21 mouse cellular contexts compared by ENCODE assay signal in genomic region chr19:57415031-57415807, GRCm38 (mm10). TPM values are rescaled to one million over a fixed set of nuclear protein-coding genes. Genes with fewer than 3 reads are reported as not detected.
A peak's percentile ranks its signal among the peaks of the same experiment; 100 is the strongest.
DNase-seq lines count a peak whose midpoint lies in the region; ATAC-seq lines count a peak whose summit lies in the region.
"Had no signal": no experiment of that assay in that cellular context is flagged by ENCODE, and none has a peak within 500 bp of the region (broad histone marks: within the 10 kb centered on the region; RNA-seq: fewer than 3 reads in every experiment).

No protein-coding gene starts in this region.

- peak; percentile 33; the same call in 1 of the 2 replicates for ATAC-seq in megakaryocyte progenitor cell, adult 5-6 weeks (replicated peaks; ENCODE audit: poor library complexity)
- ATAC-seq: forebrain, postnatal 0 days; hindbrain, embryonic 16.5 days; intestine, embryonic 15.5 days had no signal

- DNase-seq in layer of hippocampus, adult 9-10 months (ENCODE audit: low spot score): peak; percentile 8
- DNase-seq in layer of hippocampus, adult 11-12 months (ENCODE audit: low spot score): no peak
- peak; percentile 18 for DNase-seq in right cerebral cortex, postnatal 25 days
- no peak for DNase-seq in right cerebral cortex, adult 18-20 months
- DNase-seq in cerebellum, postnatal 25 days: no peak
- no peak for DNase-seq in heart, adult 9 months (ENCODE audit: low spot score in 2 of 2)
- DNase-seq: adrenal gland, postnatal 10 days; cerebellum, adult 11 months; cerebellum, adult 9-11 months; forebrain, postnatal 0 days; heart, adult 2 months; heart, postnatal 10 days; kidney, adult 8-10 months; kidney, postnatal 4 days; liver; lung, embryonic 14.5 days; lung, postnatal 14 days; thymus, postnatal 14 days had no signal

RNA-seq across cellular contexts. Expression of gene Trub1, which starts 37.5 kb away (rescaled TPM):
- total RNA-seq in megakaryocyte progenitor cell, adult 5-6 weeks (2015): 11.7 and 15.3 TPM in 2 replicates
- 13.1 and 20.9 TPM in 2 replicates for total RNA-seq in megakaryocyte progenitor cell, adult 5-6 weeks (2017)

RNA-seq across cellular contexts. Expression of gene Fam160b1, which starts 54.7 kb away (rescaled TPM):
- total RNA-seq in megakaryocyte progenitor cell, adult 5-6 weeks (2015): 18.8 and 23.0 TPM in 2 replicates
- total RNA-seq in megakaryocyte progenitor cell, adult 5-6 weeks (2017): 12.7 and 13.2 TPM in 2 replicates

Comparison
In these comparisons a context has a peak if more than half of its experiments do, and no peak if none do; other contexts are left out.
1. DNase-seq: peak in layer of hippocampus, adult 9-10 months (single experiment) and right cerebral cortex, postnatal 25 days (single experiment); none in layer of hippocampus, adult 11-12 months (single experiment), right cerebral cortex, adult 18-20 months (single experiment), cerebellum, postnatal 25 days (0 of 2) and heart, adult 9 months (0 of 2).